Mouse (Mus musculus): Measurements from ENCODE around the gene Prrc2a. TPM values are rescaled to one million over a fixed set of nuclear protein-coding genes. Genes with fewer than 3 reads are reported as not detected.

Gene Prrc2a
- polyA plus RNA-seq, 1 experiment = 277 TPM

DNA sequence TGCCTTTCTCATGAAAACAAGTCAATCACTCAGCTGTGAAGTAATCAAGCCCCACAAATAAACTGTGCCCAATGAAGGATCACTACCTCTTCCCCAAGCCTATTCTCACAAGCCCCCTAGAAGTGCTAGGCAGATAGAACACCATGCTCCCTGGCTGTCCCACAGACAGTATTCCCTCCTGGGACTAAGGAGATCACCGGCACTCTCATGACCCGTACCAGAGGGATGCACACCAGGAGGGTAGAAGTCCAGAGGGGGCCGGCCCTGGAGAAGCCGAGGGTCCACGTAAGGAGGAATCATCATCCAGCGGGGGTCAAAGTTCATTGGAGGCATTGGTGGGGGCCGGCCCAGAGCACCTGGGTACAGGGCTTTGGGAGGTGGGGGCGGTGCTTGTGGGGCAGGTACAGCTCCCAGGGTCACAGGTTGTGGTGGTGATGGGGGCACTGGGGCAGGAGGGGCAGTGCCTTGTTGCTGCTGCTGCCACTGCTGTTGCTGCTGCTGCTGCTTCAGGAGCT is 7.0 kb downstream of the Prrc2a start:
- no peak for DNase-seq
- no peaks in the 10 kb centered on the region for H3K27me3 ChIP-seq (ENCODE audit: control insufficient read depth, insufficient read depth, low read length)
- no peak for TF ChIP-seq POLR2A (IDR thresholded peaks at IDR 0.05; ENCODE audit: borderline replicate concordance, insufficient read depth, low read length)
- TF ChIP-seq CTCF (IDR thresholded peaks at IDR 0.05; ENCODE audit: borderline replicate concordance, insufficient read depth, low read depth, low read length) = no peak
- H3K27ac ChIP-seq (ENCODE audit: insufficient read depth, low read length) = no peak overlapping the region
- WGBS = 86% methylated on average over 8 of the region's 8 CpGs
- peaks cover 13% of the 10 kb centered on the region; the same call in 1 of the 2 replicates for H3K4me1 ChIP-seq (ENCODE audit: control insufficient read depth, insufficient read depth, low read length)
- no peak overlapping the region for H3K4me3 ChIP-seq (replicated peaks; ENCODE audit: insufficient read depth, low read depth, low read length)

DNA sequence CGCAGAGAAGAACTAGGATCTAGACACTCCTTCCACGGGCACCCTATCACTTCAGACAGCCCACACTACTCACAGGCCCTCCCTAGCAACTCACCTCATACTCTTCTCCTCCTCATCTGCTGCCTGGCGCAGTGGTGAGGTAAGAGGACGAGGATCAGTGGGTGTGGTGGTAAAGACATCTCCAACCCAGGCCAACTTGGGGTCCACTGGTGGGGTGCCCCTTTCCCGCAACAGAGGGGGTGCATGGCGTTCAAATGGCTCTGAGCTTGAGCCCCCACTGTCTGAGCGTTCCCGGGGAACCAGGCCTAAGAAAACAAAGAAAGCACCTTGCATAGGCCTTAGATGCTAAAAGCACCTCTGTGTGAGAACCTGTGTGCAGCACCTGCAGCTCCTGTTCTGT is 7.4 kb downstream of the Prrc2a start:
- H3K4me3 ChIP-seq (replicated peaks; ENCODE audit: insufficient read depth, low read depth, low read length) = no peak overlapping the region
- TF ChIP-seq POLR2A (IDR thresholded peaks at IDR 0.05; ENCODE audit: borderline replicate concordance, insufficient read depth, low read length) (no peak), CTCF (IDR thresholded peaks at IDR 0.05; ENCODE audit: borderline replicate concordance, insufficient read depth, low read depth, low read length) (no peak)
- peaks cover 10% of the 10 kb centered on the region; the same call in 1 of the 2 replicates for H3K4me1 ChIP-seq (ENCODE audit: control insufficient read depth, insufficient read depth, low read length)
- H3K27me3 ChIP-seq (ENCODE audit: control insufficient read depth, insufficient read depth, low read length) = no peaks in the 10 kb centered on the region
- no peak overlapping the region for H3K27ac ChIP-seq (ENCODE audit: insufficient read depth, low read length)
- no peak for DNase-seq
- WGBS = 87% methylated on average over 8 of the region's 8 CpGs

DNA sequence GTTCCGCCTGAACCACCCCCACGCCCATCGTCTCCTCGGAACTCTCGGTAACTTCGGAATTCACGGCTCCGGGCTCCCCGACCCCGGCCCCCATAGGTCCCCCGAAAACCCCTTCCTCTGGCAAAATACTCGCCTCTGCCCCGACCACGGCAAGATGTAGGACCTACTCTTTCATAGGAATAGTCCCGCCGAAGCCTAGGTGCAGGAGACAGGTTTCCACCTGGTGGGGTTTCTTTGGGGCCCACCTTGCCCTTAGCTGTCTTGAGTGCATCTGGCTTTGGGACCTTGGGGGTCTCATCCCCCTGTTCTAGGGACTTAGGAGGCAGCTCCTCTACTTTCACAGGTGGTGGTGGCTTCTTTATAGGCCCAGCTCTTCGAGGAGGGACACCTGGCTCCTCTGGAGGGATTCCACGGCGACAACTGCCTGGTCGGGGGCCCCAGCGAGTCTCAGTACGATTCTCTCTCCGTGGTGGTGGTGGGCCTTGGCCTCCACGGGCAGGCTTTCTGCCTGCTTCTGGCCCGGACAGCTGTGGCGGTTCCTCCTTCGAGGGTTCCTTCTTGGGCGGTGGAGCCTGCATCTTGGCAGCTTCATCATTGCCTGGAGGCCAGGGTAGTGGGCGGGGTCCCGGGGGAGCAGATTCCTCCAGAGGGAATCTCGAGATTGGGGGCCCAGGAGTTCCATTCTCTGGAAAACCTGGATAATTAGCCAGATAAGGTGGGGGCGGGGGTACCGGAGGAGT is 8.1 kb downstream of the Prrc2a start:
- peaks cover 6% of the 10 kb centered on the region; the same call in 1 of the 2 replicates for H3K4me1 ChIP-seq (ENCODE audit: control insufficient read depth, insufficient read depth, low read length)
- 76% methylated on average over 33 of the region's 33 CpGs for WGBS
- no peak for DNase-seq
- H3K27ac ChIP-seq (ENCODE audit: insufficient read depth, low read length) = no peak overlapping the region
- no peak for TF ChIP-seq CTCF (IDR thresholded peaks at IDR 0.05; ENCODE audit: borderline replicate concordance, insufficient read depth, low read depth, low read length)
- H3K4me3 ChIP-seq (replicated peaks; ENCODE audit: insufficient read depth, low read depth, low read length) = no peak overlapping the region
- H3K27me3 ChIP-seq (ENCODE audit: control insufficient read depth, insufficient read depth, low read length) = no peaks in the 10 kb centered on the region

DNA sequence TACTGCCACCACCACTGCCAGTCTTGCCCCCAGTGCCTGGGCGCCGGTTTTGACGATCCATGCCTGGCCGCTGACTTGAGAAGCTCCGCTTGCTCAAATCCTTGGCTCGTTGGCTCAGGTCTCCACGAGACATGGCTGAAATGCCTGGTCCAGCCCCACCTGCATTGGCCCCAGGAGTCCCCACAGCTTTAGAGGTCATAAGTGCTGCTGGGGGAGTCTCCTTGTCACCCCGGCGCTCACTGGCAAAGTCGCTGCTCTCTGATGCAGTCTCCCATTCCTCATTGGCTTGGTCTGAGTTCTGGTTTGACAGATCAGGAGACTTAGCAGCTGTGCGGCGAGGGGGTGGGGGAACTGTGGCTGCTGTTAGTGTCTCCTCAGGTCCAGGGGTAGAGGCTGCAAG is 9.2 kb downstream of the Prrc2a start:
- DNase-seq = no peak
- no peak for TF ChIP-seq POLR2A (IDR thresholded peaks at IDR 0.05; ENCODE audit: borderline replicate concordance, insufficient read depth, low read length)
- TF ChIP-seq CTCF (IDR thresholded peaks at IDR 0.05; ENCODE audit: borderline replicate concordance, insufficient read depth, low read depth, low read length) = no peak
- Histone ChIP-seq H3K27me3 (ENCODE audit: control insufficient read depth, insufficient read depth, low read length) (no peaks in the 10 kb centered on the region), H3K4me3 (replicated peaks; ENCODE audit: insufficient read depth, low read depth, low read length) (no peak overlapping the region), H3K4me1 (ENCODE audit: control insufficient read depth, insufficient read depth, low read length) (no peaks in the 10 kb centered on the region), H3K27ac (ENCODE audit: insufficient read depth, low read length) (no peak overlapping the region)
- WGBS = 72% methylated on average over 12 of the region's 12 CpGs

DNA sequence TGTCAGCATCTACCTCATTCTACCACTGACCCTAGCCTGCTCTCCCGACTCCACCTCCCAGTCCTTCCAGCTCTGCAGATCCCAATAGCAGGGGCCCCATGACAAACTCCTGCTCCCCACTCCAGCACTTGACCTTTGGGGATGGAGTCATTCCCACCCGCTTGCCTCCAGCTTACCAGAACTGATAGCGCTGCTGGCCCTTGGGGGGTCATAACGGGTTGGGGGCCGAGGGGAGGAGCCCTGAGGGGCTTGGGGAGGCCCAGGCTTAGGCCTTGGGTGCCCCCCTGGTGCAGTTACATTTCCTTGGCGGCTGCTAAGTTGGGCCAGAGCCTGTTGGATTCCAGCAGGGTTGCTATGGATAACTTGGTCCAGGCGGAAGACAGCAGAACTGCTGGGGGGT is 10.1 kb downstream of the Prrc2a start:
- DNase-seq = no peak
- TF ChIP-seq POLR2A (IDR thresholded peaks at IDR 0.05; ENCODE audit: borderline replicate concordance, insufficient read depth, low read length) = no peak
- no peak for TF ChIP-seq CTCF (IDR thresholded peaks at IDR 0.05; ENCODE audit: borderline replicate concordance, insufficient read depth, low read depth, low read length)
- no peaks in the 10 kb centered on the region for H3K27me3 ChIP-seq (ENCODE audit: control insufficient read depth, insufficient read depth, low read length)
- H3K27ac ChIP-seq (ENCODE audit: insufficient read depth, low read length) = no peak overlapping the region
- H3K4me3 ChIP-seq (replicated peaks; ENCODE audit: insufficient read depth, low read depth, low read length) = no peak overlapping the region
- no peaks in the 10 kb centered on the region for H3K4me1 ChIP-seq (ENCODE audit: control insufficient read depth, insufficient read depth, low read length)
- WGBS = 34% methylated on average over 7 of the region's 7 CpGs

DNA sequence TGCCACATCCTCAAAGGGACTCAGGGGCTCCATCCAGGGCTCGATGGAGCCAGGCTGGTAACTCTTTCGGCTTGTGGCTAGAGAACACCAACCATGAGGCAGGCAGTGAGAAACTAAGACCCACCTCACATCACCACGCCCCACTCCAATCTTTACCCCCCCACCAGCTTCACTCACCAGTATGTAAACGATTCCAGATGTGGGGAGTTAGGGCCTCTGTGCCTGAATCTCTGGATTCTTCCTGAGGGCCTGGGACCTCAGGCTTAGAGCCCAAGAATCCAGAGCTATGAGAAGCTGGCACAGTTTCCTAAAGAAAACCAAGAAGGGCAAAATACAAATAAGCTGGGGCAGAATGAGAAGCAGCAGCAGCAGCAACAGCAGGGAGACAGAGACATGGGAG is 10.8 kb downstream of the Prrc2a start:
- H3K27ac ChIP-seq (ENCODE audit: insufficient read depth, low read length) = no peak overlapping the region
- no peak overlapping the region for H3K4me3 ChIP-seq (replicated peaks; ENCODE audit: insufficient read depth, low read depth, low read length)
- 84% methylated on average over 4 of the region's 4 CpGs for WGBS
- H3K4me1 ChIP-seq (ENCODE audit: control insufficient read depth, insufficient read depth, low read length) = no peaks in the 10 kb centered on the region
- TF ChIP-seq CTCF (IDR thresholded peaks at IDR 0.05; ENCODE audit: borderline replicate concordance, insufficient read depth, low read depth, low read length) (no peak), POLR2A (IDR thresholded peaks at IDR 0.05; ENCODE audit: borderline replicate concordance, insufficient read depth, low read length) (no peak)
- DNase-seq = no peak
- no peaks in the 10 kb centered on the region for H3K27me3 ChIP-seq (ENCODE audit: control insufficient read depth, insufficient read depth, low read length)

DNA sequence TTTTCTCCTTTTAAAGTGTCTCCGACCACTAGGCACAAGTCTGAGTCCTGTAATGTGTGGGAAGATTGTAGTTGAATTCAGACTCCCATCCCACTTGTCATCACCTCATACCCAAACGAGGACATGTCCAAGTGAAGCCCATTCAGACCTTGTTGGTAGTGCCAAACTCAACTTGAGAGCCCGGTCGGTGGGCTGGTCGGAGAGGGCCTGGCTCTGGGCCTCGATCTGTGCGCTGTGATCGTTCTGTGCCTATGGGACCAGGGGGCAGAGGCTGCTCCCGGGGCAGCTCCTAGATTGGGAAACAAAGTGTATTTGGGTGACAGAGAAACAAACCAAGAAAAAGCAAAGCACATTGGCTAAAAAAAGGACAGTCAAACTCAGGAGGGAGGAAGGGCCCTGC is 11.6 kb downstream of the Prrc2a start:
- Histone ChIP-seq H3K27ac (ENCODE audit: insufficient read depth, low read length) (no peak overlapping the region), H3K4me1 (ENCODE audit: control insufficient read depth, insufficient read depth, low read length) (no peaks in the 10 kb centered on the region), H3K4me3 (replicated peaks; ENCODE audit: insufficient read depth, low read depth, low read length) (no peak overlapping the region), H3K27me3 (ENCODE audit: control insufficient read depth, insufficient read depth, low read length) (no peaks in the 10 kb centered on the region)
- no peak for DNase-seq
- TF ChIP-seq CTCF (IDR thresholded peaks at IDR 0.05; ENCODE audit: borderline replicate concordance, insufficient read depth, low read depth, low read length) (no peak), POLR2A (IDR thresholded peaks at IDR 0.05; ENCODE audit: borderline replicate concordance, insufficient read depth, low read length) (no peak)
- 70% methylated on average over 9 of the region's 9 CpGs for whole genome bisulfite sequencing

DNA sequence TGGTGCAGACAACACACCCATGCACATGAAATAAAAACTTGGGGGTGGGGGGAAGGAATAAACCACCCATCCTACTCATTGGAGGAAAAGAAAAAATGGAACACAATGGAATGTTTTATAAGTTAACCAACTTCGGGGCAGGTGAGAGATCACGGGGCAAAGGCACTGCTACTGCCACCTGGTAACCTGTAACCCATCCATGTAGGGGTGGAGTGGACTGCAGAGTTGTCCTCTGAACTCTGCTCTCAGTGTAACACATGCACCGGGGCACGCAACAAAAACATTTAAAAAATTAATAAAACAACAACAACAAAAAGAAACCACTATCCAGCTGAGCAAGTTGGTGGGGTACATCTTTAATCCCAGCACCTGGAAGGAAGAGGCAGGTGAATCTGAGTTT is 12.6 kb downstream of the Prrc2a start:
- DNase-seq = no peak
- H3K27me3 ChIP-seq (ENCODE audit: control insufficient read depth, insufficient read depth, low read length) = no peaks in the 10 kb centered on the region
- no peak for TF ChIP-seq POLR2A (IDR thresholded peaks at IDR 0.05; ENCODE audit: borderline replicate concordance, insufficient read depth, low read length)
- TF ChIP-seq CTCF (IDR thresholded peaks at IDR 0.05; ENCODE audit: borderline replicate concordance, insufficient read depth, low read depth, low read length) = no peak
- no peaks in the 10 kb centered on the region for H3K4me1 ChIP-seq (ENCODE audit: control insufficient read depth, insufficient read depth, low read length)
- H3K4me3 ChIP-seq (replicated peaks; ENCODE audit: insufficient read depth, low read depth, low read length) = no peak overlapping the region
- no peak overlapping the region for H3K27ac ChIP-seq (ENCODE audit: insufficient read depth, low read length)
- WGBS = 92% methylated on average over 4 of the region's 4 CpGs
